Mouse (Mus musculus) neural tube, embryonic 15.5 days (tissue): ENCODE measurements at regions not wholly inside any gene's neighbourhood (a gene's known extent, or its start where the extent isn't known, plus 50 kb on each side); places are given as distances from the start of the nearest gene placed in this dataset.

Source experiments
- ATAC-seq: fragments of 200-750 bp; cut with Nextera tagmentation; 2 replicates; pipeline ENCODE4 v1.8.0; 2017; ENCODE audit warnings: mild to moderate bottlenecking, moderate TSS enrichment, moderate library complexity; ENCODE audit not compliant: low FRiP score
- H3K27ac ChIP-seq: fragments of 300-500 bp; sonication (generic); replicated peaks from 2 replicates; pipeline ENCODE4 v1.5.1; 2015; ENCODE audit warnings: mild to moderate bottlenecking, inconsistent platforms
- H3K27me3 ChIP-seq: fragments of 300-500 bp; sonication (generic); replicated peaks from 2 replicates; pipeline ENCODE4 v1.6.1; 2015; ENCODE audit warnings: inconsistent platforms
- H3K36me3 ChIP-seq: fragments of 300-500 bp; sonication (generic); 2 replicates; pipeline ENCODE4 v1.6.1; 2015; ENCODE audit warnings: inconsistent platforms
- H3K4me1 ChIP-seq: fragments of 300-500 bp; sonication (generic); 2 replicates; pipeline ENCODE4 v1.6.1; 2015; ENCODE audit warnings: inconsistent platforms
- H3K4me2 ChIP-seq: fragments of 300-500 bp; sonication (generic); 2 replicates; pipeline ENCODE4 v1.6.1; 2015; ENCODE audit warnings: inconsistent platforms, mild to moderate bottlenecking, moderate library complexity
- H3K4me3 ChIP-seq: fragments of 300-500 bp; sonication (generic); replicated peaks from 2 replicates; pipeline ENCODE4 v1.5.1; 2015; ENCODE audit warnings: mild to moderate bottlenecking, inconsistent platforms
- H3K9ac ChIP-seq: fragments of 300-500 bp; sonication (generic); replicated peaks from 2 replicates; pipeline ENCODE4 v1.6.1; 2015; ENCODE audit warnings: mild to moderate bottlenecking, inconsistent platforms
- H3K9me3 ChIP-seq: fragments of 300-500 bp; sonication (generic); replicated peaks from 2 replicates; pipeline ENCODE4 v1.6.1; 2016; ENCODE audit warnings: inconsistent platforms
- WGBS: fragments of 180-500 bp; shearing (Covaris S2); methylation state at CpG from one replicate; pipeline ENCODE4 v1.1.7; 2015; ENCODE audit warnings: mixed read lengths; 5-methylcytosine and 5-hydroxymethylcytosine counted together

DNA sequence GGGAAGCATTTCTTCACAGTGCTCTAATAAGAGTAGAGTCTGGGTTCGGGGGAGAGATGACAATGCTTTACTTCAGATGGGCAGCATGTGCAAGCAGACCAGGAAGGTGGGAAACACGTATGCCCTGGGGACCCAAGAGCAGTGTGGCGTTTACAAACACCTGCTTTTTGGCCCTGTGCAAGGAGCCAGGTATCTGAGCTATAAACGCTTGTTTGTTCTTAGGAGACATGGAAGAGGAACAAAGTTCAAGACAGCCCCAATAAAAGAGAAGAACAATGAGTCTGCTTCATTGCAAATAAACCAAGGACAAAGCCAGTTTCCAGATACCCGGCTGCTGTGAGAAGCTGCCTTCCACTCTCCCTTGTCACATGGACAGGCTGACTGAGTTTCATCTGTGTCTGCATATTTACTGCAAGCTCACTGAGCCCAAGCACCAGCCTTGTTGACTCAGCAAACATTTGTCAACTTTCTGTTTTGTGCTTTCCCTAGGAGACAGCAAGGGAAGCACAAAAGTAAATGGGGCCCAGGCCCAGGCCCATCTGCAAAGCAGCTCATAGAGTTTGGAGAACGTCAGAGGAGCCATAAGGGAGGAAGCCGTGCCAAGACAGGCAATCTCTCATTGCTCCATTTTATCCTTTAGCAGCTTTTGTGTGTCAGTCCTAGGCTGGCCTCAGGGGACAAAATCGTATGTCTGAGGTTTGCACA lies 136.1 kb upstream of the Cxcl12 start:
- Histone ChIP-seq H3K9ac (no peak overlapping the region), H3K4me1 (peaks cover 5% of the 10 kb centered on the region; the same call in 1 of the 2 replicates), H3K27ac (no peak overlapping the region), H3K27me3 (no peaks in the 10 kb centered on the region), H3K9me3 (no peaks in the 10 kb centered on the region), H3K4me3 (no peak overlapping the region), H3K36me3 (no peaks in the 10 kb centered on the region), H3K4me2 (no peak overlapping the region)
- 43% methylated on average over 8 of the region's 8 CpGs for WGBS
- ATAC-seq = no peak

DNA sequence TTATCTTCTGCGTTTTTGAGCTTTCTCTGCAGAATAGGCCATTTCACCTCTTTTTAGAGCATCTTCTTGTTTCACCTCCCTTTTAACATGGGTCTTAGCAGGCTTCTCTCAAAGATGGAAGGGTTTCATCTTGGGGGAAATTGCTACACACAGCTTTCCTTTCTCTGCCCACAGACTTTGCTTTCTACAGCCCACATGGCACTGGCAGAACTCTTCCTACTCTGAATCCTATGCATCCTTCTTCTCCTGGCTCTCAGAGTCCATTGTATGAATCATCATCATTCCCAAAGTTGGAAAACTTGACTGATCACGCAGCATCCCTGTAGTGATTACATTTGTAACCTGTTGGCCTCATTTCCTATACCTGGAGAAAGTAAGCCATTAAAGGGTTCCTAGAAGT lies 124.6 kb upstream of the Cxcl12 start:
- no peaks in the 10 kb centered on the region for H3K36me3 ChIP-seq
- no peak overlapping the region for H3K27ac ChIP-seq
- no peak for ATAC-seq
- H3K4me2 ChIP-seq = no peak overlapping the region
- 85% methylated on average over 2 of the region's 2 CpGs for WGBS
- no peak overlapping the region for H3K4me3 ChIP-seq
- H3K4me1 ChIP-seq = no peaks in the 10 kb centered on the region
- no peaks in the 10 kb centered on the region for H3K9me3 ChIP-seq
- no peaks in the 10 kb centered on the region for H3K27me3 ChIP-seq
- H3K9ac ChIP-seq = no peak overlapping the region

DNA sequence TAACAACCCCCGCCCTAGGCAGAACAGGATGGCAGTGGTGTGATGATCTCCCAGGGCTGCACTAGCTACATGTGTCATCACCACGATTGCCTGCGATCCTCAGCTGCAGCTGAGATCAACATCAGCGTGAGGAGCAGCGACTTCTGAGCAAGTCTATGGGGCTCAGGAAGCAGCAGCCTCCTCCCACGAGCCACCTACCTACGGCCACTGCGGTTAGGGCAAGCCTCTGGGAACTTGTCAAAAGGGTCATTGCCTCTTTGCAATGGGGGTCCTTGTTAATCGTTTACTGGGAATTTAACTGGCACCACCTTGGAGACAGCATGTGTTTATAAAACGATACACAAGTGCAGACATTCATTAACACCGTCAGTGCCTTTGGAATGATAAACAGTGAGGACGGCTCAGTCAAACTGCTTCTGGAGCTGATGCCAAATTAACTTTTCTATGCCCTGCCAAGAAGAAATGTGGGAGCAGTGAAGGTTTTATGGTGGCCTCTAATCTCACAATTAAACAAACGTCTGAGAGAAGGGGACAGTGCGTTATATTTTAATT lies 118.8 kb upstream of the Cxcl12 start:
- Histone ChIP-seq H3K4me2 (no peak overlapping the region), H3K36me3 (no peaks in the 10 kb centered on the region), H3K27me3 (no peaks in the 10 kb centered on the region), H3K27ac (no peak overlapping the region), H3K9me3 (no peaks in the 10 kb centered on the region), H3K4me1 (peaks cover 10% of the 10 kb centered on the region), H3K4me3 (no peak overlapping the region), H3K9ac (no peak overlapping the region)
- ATAC-seq = no peak
- 33% methylated on average over 14 of the region's 14 CpGs for WGBS

DNA sequence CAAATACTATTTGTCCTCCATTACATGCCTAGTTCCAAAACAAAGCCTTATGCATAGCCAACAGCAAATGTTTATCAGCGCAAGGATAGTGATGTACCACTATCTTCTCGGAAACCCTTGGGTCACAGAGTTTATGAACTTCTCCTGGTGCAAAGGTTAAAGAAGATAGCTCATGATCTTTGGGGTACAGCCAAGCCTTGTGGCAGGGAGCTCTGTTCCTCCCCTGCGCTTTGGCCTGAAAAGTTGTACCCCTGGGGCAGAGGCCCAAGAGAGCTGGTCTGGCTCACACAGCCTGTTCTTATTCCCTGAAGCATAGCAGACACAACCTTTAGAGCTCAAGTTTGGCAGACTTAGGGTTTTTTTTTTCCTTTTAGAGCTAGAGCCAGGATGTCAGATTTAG lies 107.6 kb upstream of the Cxcl12 start:
- no peak overlapping the region for H3K27ac ChIP-seq
- no peaks in the 10 kb centered on the region for H3K36me3 ChIP-seq
- no peak for ATAC-seq
- H3K27me3 ChIP-seq = no peaks in the 10 kb centered on the region
- H3K9me3 ChIP-seq = no peaks in the 10 kb centered on the region
- H3K4me2 ChIP-seq = no peak overlapping the region
- H3K9ac ChIP-seq = no peak overlapping the region
- H3K4me1 ChIP-seq = no peaks in the 10 kb centered on the region
- H3K4me3 ChIP-seq = no peak overlapping the region
- 79% methylated on average over 3 of the region's 3 CpGs for WGBS

DNA sequence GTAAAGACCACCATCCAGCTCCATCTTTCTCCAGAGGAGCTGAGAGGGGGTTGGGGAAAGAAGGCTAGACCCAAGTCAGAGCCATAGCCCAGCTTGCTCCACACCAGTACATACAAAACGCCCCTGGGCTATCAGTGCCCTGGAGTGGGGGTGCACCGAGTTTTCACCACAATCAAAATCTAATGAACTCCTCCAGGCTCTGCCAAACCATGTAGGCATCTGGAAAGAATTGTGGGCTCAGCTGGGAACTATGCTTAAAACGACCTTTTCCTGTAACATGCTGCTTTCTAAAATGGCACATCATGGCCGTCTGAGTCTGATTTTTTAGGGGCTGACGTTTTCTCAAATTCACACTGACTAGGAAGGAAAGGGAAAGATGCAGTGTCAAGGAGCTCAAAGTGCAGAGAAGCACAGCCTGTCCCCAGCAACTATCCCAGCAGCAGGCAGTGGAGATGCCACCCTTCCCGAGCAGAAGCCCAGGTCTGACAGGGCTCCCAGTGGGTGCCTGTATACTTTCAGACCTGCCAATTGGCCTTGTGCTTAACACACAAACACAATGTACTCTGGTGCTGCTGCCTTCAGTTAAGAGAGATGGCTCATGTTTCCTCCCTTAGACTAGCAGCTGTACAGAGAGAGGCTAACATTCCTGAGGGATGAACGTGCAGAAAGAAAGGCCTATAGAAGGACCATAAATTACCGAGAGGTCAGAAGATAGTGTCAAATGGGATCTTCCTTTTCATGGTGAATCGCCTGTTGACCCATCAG lies 100.6 kb upstream of the Cxcl12 start:
- H3K4me2 ChIP-seq = no peak overlapping the region
- no peaks in the 10 kb centered on the region for H3K36me3 ChIP-seq
- WGBS = 65% methylated on average over 9 of the region's 9 CpGs
- ATAC-seq = no peak
- H3K9ac ChIP-seq = no peak overlapping the region
- no peaks in the 10 kb centered on the region for H3K9me3 ChIP-seq
- H3K4me1 ChIP-seq = no peaks in the 10 kb centered on the region
- no peaks in the 10 kb centered on the region for H3K27me3 ChIP-seq
- no peak overlapping the region for H3K4me3 ChIP-seq
- H3K27ac ChIP-seq = no peak overlapping the region

DNA sequence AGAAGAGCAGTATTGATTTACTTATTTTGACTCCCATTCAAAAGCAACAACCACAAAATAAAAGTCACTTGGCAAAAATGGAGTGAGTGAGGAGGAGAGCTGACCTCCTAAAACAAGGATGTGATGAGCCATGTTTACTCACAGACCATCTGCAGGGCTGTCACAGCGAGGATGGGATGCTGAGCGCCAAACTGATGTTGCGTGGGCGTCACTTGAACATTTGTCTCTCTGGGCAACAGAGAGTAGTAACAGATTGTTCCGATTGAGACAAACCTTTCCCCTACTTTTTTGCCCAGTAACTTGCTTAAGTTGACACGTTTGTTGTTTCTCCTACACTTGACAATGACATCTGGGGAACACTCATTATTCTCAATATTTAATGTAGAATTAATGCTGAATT lies 97.0 kb upstream of the Cxcl12 start:
- Histone ChIP-seq H3K4me2 (no peak overlapping the region), H3K9me3 (no peaks in the 10 kb centered on the region), H3K9ac (no peak overlapping the region), H3K36me3 (no peaks in the 10 kb centered on the region), H3K4me1 (no peaks in the 10 kb centered on the region), H3K27me3 (no peaks in the 10 kb centered on the region), H3K4me3 (no peak overlapping the region), H3K27ac (no peak overlapping the region)
- no peak for ATAC-seq
- 71% methylated on average over 6 of the region's 6 CpGs for WGBS

DNA sequence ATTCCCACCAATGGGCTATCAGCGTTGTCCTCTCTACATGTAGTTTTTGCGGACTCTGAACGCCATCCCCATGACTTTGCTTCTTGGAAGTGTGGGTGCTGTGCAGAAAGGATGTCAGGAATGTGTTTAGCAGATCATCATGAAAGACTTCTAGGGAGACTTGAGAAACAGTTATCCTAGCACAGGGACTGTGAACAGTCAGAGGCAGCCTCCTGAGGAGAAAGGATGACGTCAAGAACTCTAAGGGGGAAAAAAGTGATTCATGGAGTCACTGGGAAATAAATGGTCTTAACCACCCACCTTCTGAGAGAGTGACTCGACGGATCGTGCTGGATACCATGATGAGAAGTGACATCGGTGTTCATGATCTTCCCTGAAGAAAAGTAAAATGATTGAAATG lies 96.5 kb upstream of the Cxcl12 start:
- H3K4me3 ChIP-seq = no peak overlapping the region
- H3K27ac ChIP-seq = no peak overlapping the region
- no peaks in the 10 kb centered on the region for H3K4me1 ChIP-seq
- H3K9ac ChIP-seq = no peak overlapping the region
- no peak overlapping the region for H3K4me2 ChIP-seq
- H3K9me3 ChIP-seq = no peaks in the 10 kb centered on the region
- H3K36me3 ChIP-seq = no peaks in the 10 kb centered on the region
- ATAC-seq = no peak
- 79% methylated on average over 8 of the region's 8 CpGs for WGBS
- H3K27me3 ChIP-seq = no peaks in the 10 kb centered on the region

DNA sequence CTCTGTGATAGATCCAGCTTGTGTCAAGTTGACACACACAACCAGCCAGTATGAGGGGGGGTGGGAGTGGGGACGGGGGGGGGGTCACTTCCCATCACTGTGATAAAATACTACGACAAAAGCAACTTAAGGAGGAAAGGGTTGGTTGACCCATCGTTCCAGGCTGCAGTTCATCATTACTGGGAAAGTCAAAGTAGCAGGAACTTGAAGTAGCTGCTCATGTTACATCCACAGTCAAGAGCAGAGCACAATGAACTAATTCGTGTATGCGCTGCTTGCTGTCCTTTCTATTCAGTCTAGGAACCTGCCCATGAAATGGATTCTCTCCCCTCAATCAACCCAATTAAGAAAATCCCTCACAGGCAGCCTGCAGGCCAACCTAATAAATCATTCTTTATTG lies 88.8 kb upstream of the Cxcl12 start:
- H3K4me1 ChIP-seq = peaks cover 4% of the 10 kb centered on the region; the same call in 1 of the 2 replicates
- ATAC-seq = no peak
- no peaks in the 10 kb centered on the region for H3K36me3 ChIP-seq
- H3K4me2 ChIP-seq = no peak overlapping the region
- H3K27ac ChIP-seq = no peak overlapping the region
- 25% methylated on average over 5 of the region's 5 CpGs for WGBS
- H3K27me3 ChIP-seq = no peaks in the 10 kb centered on the region
- H3K9me3 ChIP-seq = no peaks in the 10 kb centered on the region
- no peak overlapping the region for H3K9ac ChIP-seq
- H3K4me3 ChIP-seq = no peak overlapping the region

DNA sequence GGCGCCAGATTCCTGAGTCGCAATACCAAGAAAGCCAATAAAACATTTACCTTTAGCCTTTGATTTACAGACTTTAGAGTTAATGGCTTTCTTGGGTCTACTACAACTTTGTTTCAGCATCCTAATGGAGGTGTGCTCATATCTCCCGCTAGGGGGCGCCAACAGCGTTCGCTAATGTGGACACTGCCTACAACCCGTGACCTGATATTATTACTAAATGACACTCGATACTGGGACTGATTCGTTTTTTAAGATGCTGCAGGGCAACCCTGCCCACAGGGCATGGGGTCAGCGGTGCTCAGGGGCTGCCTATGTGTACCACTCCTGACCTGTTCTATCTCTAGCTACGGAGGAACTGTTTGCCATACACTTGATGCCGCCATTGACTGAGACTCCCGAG lies 87.4 kb upstream of the Cxcl12 start:
- Histone ChIP-seq H3K4me3 (no peak overlapping the region), H3K9me3 (no peaks in the 10 kb centered on the region), H3K4me1 (peaks cover 12% of the 10 kb centered on the region), H3K27ac (no peak overlapping the region), H3K9ac (no peak overlapping the region), H3K27me3 (no peaks in the 10 kb centered on the region), H3K36me3 (no peaks in the 10 kb centered on the region), H3K4me2 (no peak overlapping the region)
- WGBS = 47% methylated on average over 13 of the region's 13 CpGs
- no peak for ATAC-seq

DNA sequence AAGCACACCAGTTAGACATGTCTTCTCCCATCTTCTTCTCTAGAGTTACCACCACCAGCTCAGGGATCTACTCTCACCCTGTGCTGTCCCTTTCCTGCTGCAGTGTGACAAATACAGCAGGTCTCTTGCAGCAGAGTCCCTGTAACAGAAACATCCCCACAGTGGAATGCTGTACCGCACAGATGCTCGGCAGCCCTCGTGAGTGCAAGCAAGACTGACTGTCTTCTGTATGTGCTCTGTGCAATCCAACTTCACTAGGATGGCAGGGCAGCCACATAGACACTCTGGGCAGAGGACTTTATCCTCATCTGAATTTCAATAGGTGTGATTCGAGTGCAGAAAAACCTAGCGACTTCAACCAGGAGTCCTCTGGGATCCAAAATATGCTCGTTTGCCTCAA lies 84.1 kb upstream of the Cxcl12 start:
- Histone ChIP-seq H3K9me3 (no peaks in the 10 kb centered on the region), H3K4me1 (peaks cover 12% of the 10 kb centered on the region), H3K4me2 (peak overlapping the region; percentile 15), H3K27ac (no peak overlapping the region), H3K9ac (no peak overlapping the region), H3K4me3 (no peak overlapping the region), H3K27me3 (no peaks in the 10 kb centered on the region), H3K36me3 (no peaks in the 10 kb centered on the region)
- 50% methylated on average over 6 of the region's 6 CpGs for WGBS
- no peak for ATAC-seq

DNA sequence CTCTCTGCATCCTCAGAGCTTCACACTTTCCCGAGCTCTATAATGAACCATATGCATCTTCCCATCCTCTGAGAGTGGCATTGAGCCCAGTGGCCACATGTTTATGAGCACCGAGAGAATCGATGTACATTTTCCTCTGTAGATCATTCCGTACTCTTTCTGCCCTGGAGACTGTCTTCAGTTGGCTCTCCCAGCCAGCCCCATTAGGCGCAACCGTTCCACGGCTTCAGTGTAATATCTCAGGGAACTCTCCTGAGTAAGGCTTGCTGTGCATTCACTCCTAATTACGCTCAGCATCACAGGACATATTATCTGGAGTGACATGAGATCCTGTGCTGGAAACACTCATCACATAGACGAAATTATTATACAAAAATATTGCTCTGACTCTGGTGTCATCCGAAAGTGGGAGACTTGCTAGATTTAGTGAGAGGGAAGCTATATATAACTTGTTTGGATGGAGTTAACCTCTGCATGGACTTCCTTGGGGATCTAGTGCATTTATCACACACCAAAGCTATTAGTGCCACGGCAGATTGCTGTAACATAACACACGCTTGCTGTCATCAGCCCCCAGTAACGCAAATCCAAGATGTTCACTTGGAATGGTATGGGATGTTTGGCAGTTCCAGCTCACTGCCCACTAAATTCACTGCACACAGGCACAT lies 83.4 kb upstream of the Cxcl12 start:
- no peaks in the 10 kb centered on the region for H3K9me3 ChIP-seq
- no peak overlapping the region for H3K4me3 ChIP-seq
- WGBS = 54% methylated on average over 13 of the region's 13 CpGs
- peak overlapping the region; percentile 15 for H3K4me2 ChIP-seq
- no peaks in the 10 kb centered on the region for H3K36me3 ChIP-seq
- no peak for ATAC-seq
- H3K4me1 ChIP-seq = peaks cover 12% of the 10 kb centered on the region
- H3K27me3 ChIP-seq = no peaks in the 10 kb centered on the region
- H3K9ac ChIP-seq = no peak overlapping the region
- no peak overlapping the region for H3K27ac ChIP-seq

DNA sequence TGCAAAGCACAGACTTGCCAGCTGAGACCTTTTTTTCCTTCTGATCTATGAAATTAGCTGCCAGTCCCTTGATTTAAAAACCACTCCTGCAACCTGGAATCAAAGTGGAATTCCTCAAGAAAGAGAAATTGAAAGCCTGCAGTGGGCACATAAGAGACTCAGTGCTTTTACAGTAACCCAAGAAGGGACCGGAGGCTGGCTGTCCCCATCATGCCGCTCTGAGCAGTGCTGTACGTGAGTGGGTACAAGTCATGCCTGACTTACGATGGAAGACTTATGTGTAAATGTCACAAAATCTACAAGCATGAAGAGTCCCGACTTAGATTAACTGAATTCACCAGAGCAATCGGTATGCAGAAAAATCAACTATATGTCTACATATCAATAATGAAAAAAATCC lies 73.6 kb upstream of the Cxcl12 start:
- no peak overlapping the region for H3K27ac ChIP-seq
- no peak overlapping the region for H3K4me3 ChIP-seq
- ATAC-seq = no peak
- no peaks in the 10 kb centered on the region for H3K27me3 ChIP-seq
- no peaks in the 10 kb centered on the region for H3K36me3 ChIP-seq
- no peak overlapping the region for H3K9ac ChIP-seq
- H3K9me3 ChIP-seq = no peaks in the 10 kb centered on the region
- H3K4me1 ChIP-seq = no peaks in the 10 kb centered on the region
- 90% methylated on average over 6 of the region's 6 CpGs for WGBS
- H3K4me2 ChIP-seq = no peak overlapping the region
